Mouse (Mus musculus) central nervous system, embryonic 11.5 days (tissue): ENCODE results near the gene Slc4a2. TPM values are rescaled to one million over a fixed set of nuclear protein-coding genes. Genes with fewer than 3 reads are reported as not detected.

Experiments
- polyA plus RNA-seq: library from polyadenylated mRNA; depleted of rRNA; stranded (reverse); fragments of >200 nt; gene quantifications from 2 replicates; pipeline ENCODE4 v1.2.3, GENCODE M21; 2012; rRNA removed

The Slc4a2 gene
- 42.8 and 52.9 TPM in 2 replicates for polyA plus RNA-seq

GRCm38 (mm10) chr5:24423129-24424003 is at the start of gene Slc4a2, which contains the start of gene Cdk5:
Slc4a2 (plus strand) TSS chr5:24423837.
Cdk5 (minus strand) TSS chr5:24423530.

DNA sequence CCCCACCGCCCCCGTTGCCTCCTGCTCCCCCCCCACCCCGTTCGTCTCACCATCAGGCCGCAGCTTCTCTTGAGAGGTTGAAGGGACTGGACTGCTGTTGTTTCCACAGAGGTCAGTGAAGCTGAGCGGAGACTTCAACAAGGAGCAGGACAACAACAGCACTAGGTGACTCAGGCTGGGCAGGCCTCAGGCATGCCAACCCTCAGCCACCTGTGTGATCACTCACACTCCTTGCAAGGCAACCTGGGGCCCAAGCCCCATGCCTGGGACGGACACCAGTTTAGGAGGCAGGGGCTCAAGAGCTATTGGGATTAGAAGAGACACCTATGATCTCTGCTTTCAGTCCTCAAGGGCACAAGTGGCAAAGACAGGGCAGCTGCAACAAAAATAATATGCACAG is 31.8 kb upstream of the Slc4a2 start, which contains the start of gene Atg9b:
TSS of gene Atg9b (minus strand) at position 280 of the 400 bp plus-strand sequence.

DNA sequence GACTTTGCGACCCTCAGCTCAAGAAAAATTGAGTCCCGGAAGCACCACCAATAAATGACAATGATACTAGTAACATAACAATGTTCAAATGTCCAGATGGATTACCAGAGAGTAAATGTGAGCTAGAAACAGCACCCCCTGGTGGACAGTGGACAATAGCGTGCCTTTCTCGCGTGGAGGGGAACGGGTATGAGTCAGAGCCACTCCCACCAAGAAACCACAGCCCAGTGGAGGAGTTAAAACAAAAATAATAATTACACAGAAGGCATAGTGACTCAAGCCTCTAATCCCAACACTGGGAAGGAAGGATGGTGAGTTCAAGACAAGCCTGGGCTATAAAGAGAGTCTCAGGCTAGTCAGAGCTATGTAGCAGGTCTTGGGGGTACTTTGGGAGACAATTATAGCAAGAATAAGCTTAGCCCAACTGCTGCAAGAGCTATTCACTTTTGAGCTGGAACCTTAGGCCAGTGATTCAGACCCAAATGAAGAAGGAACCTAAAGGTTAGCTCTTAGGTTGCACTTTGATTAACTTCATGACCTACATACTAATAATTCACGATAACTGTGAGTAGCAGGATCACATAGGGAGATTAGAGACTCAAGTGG is 30.1 kb upstream of the Slc4a2 start, which contains the start of gene Abcb8:
TSS of gene Abcb8 (plus strand) at position 272 of the 606 bp plus-strand sequence.

GRCm38 (mm10) chr5:24413042-24413693 is 10.5 kb upstream of the Slc4a2 start, which contains the start of gene Asic3:
Asic3 (plus strand) TSS chr5:24413392.

GRCm38 (mm10) chr5:24444746-24445427 is 21.2 kb downstream of the Slc4a2 start, which contains the start of gene Fastk:
Fastk (minus strand) TSS chr5:24445287.

DNA sequence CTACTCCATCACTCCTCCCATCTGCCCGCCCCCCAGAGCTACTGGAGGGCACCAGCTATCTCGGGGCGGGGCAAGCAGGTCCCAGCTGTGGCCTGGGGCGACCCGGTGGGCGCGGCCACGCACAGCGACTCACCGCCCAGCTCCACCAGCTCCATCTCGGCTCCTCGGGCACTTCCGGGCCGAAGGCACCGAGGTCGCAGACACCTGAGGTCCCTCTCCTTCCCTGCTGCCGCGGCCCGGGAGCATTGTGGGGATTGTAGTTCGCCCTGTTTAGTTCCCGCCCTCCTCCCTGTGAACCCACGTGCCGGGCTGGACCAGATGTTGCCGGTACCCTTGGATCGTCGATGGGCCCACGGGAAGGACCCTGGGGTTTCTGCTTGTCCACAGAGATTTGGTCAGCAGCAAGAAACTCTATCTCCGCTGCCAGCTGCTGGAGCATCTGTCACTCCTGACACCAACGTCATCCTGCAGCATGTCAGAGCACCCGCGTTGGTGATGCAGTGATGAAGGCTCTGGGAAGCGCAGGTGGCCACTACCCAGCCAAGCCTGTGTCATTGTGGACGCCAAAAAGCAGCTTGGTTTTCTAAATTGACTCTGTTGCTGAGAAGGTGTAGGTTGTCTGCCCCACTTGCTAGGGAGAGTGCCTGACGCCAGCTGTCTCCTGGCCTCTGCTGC is 24.1 kb downstream of the Slc4a2 start, which contains the start of gene Tmub1:
TSS of gene Tmub1 (minus strand) at position 231 of the 675 bp plus-strand sequence.

DNA sequence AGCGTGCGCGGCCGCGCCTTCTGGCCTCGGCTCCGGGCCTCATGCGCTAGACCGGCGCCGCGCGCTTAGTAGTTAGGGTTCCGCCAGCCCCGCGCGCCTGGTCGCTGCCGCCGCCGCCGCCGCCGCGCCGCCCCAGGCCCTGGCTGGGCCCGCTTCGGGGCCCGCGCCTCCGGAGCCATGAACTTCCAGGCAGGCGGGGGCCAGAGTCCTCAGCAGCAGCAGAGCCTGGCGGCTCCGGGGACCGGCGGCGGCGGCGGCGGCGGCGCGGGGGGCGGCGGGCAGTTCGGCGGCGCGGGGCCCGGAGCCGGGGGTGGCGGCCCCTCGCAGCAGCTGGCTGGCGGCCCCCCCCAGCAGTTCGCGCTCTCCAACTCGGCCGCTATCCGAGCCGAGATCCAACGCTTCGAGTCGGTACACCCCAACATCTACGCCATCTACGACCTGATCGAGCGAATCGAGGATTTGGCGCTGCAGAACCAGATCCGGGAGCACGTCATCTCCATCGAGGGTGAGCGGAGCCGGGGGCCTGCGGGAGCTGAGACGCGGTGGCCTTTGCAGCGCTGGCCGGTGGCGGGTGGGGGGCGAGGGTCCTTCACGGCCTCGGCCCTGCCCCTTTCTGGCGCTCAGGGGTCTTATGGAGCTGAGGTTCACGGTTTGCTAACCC is 28.5 kb downstream of the Slc4a2 start, which contains the start of gene Agap3:
TSS of gene Agap3 (plus strand) at position 148 of the 661 bp plus-strand sequence.

Other genes starting within 250 kb of the Slc4a2 start
- 24.6 and 31.4 TPM in 2 replicates for gene Kcnh2, start 72.2 kb upstream of the Slc4a2 start, polyA plus RNA-seq
- gene Nos3, start 59.0 kb upstream of the Slc4a2 start, polyA plus RNA-seq = 6.3 and 7.0 TPM in 2 replicates
- 0.38 and 0.76 TPM in 2 replicates for gene Atg9b, start 31.7 kb upstream of the Slc4a2 start, polyA plus RNA-seq
- 38.0 and 40.4 TPM in 2 replicates for gene Abcb8, start 30.2 kb upstream of the Slc4a2 start, polyA plus RNA-seq
- gene Asic3, start 10.4 kb upstream of the Slc4a2 start, polyA plus RNA-seq = 0.61 and 2.1 TPM in 2 replicates
- gene Cdk5, start 307 bp upstream of the Slc4a2 start, polyA plus RNA-seq = 80.4 and 94.6 TPM in 2 replicates
- gene Fastk, start 21.4 kb downstream of the Slc4a2 start, polyA plus RNA-seq = 105 and 166 TPM in 2 replicates
- gene Tmub1, start 24.0 kb downstream of the Slc4a2 start, polyA plus RNA-seq = 20.9 and 24.5 TPM in 2 replicates
- gene Agap3, start 28.3 kb downstream of the Slc4a2 start, polyA plus RNA-seq = 123 and 155 TPM in 2 replicates
- 0.43 and 0.80 TPM in 2 replicates for gene Gbx1, start 103.4 kb downstream of the Slc4a2 start, polyA plus RNA-seq
- 0.36 and 0.98 TPM in 2 replicates for gene Asb10, start 117.1 kb downstream of the Slc4a2 start, polyA plus RNA-seq
- 0.14 and 0.21 TPM in 2 replicates for gene 4931409K22Rik, start 133.0 kb downstream of the Slc4a2 start, polyA plus RNA-seq
- 92.7 and 95.7 TPM in 2 replicates for gene Abcf2, start 153.6 kb downstream of the Slc4a2 start, polyA plus RNA-seq
- 20.2 and 22.1 TPM in 2 replicates for gene Chpf2, start 162.9 kb downstream of the Slc4a2 start, polyA plus RNA-seq
- 71.6 and 79.7 TPM in 2 replicates for gene Smarcd3, start 200.6 kb downstream of the Slc4a2 start, polyA plus RNA-seq